Mouse (Mus musculus) retina, postnatal 7 days (tissue): ENCODE measurements around the gene Gm8332.
"Not testable (repeated sequence)": the region's sequence is repeated elsewhere in the genome, so short reads cannot be mapped to it uniquely, and the experiment has no call there.

Experiments used
- DNase-seq: peaks from one replicate; pipeline ENCODE4 v3.0.0-alpha.2; 2012; ENCODE audit warnings: low read depth, low spot score

Gene Gm8332

GRCm38 (mm10) chr12:88250000-88250399 is at the start of gene Gm8332:
Gm8332 (minus strand) TSS chr12:88250100.
- not testable (repeated sequence) for DNase-seq

GRCm38 (mm10) chr12:88297171-88297570 is 47.3 kb upstream of the Gm8332 start:
- not testable (repeated sequence) for DNase-seq

- not testable (repeated sequence) for DNase-seq
These were observed 43.2 kb upstream of the Gm8332 start for GRCm38 (mm10) chr12:88293082-88293481.

- not testable (repeated sequence) for DNase-seq
These were observed 35.3 kb upstream of the Gm8332 start for GRCm38 (mm10) chr12:88285224-88285623.

- not testable (repeated sequence) for DNase-seq
These were observed 24.5 kb upstream of the Gm8332 start, which contains the start of gene Gm5662 for GRCm38 (mm10) chr12:88274400-88274799. Gm5662 (minus strand) TSS chr12:88274500.

- DNase-seq: no peak
These were observed 7.3 kb upstream of the Gm8332 start for GRCm38 (mm10) chr12:88257241-88257640.

- not testable (repeated sequence) for DNase-seq
These were observed 6.0 kb upstream of the Gm8332 start for GRCm38 (mm10) chr12:88255917-88256316.

GRCm38 (mm10) chr12:88245786-88246185 is 4.1 kb downstream of the Gm8332 start:
- not testable (repeated sequence) for DNase-seq

- not testable (repeated sequence) for DNase-seq
These were observed 7.0 kb downstream of the Gm8332 start for GRCm38 (mm10) chr12:88242940-88243339.

GRCm38 (mm10) chr12:88219445-88219844 is 30.5 kb downstream of the Gm8332 start:
- DNase-seq: no peak

GRCm38 (mm10) chr12:88218059-88218458 is 31.8 kb downstream of the Gm8332 start:
- DNase-seq: not testable (repeated sequence)

GRCm38 (mm10) chr12:88214641-88215040 is 35.3 kb downstream of the Gm8332 start:
- no peak for DNase-seq

- not testable (repeated sequence) for DNase-seq
These were observed 38.4 kb downstream of the Gm8332 start for GRCm38 (mm10) chr12:88211458-88211857.

- DNase-seq: no peak
These were observed 47.0 kb downstream of the Gm8332 start for GRCm38 (mm10) chr12:88202856-88203255.
